Mouse (Mus musculus): ENCODE measurements around the gene Zbtb40.

The Zbtb40 gene

DNA sequence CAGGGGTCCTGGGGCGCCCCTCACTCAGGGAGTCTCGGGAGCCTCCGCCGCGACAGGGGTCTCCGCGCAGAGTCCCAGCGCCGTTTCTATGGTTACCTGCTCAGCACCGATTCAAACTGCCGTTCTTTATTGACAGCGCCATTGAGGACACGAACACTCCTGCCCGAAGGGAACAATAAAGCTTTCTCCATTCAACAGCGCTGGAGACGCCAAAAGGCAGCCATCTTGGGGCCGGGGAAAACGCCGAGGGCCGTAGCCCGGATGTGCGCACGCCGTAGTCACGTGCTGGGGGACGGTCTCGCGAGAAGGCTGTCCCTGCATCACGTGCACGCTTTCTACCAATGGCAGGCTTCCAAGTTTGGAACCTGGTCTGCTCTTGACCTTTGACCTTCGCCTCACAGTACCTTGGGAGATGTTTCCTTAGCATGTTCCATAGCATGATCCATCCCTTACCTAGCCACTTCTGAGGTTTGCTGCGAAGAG, at the start of gene Zbtb40:
TSS of gene Zbtb40 (minus strand) at position 252 of the 483 bp plus-strand sequence.
- peak; percentile 92 for DNase-seq

DNA sequence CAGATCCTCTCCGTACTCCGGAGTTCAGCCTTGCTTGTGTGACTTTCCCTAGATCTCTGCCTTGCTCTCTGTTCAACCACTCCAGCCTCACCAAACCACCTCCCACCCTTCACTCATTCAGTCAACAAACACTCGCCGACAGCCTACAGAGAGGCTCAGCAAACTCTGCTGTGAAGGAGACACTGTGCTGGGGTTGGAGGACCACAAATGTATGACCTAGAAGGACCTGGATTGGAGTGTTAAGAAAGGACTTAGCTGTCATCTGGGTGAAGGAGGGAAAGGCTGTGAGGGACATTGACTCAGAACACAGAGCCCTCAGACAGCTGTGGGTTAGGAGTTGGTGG, 49.4 kb upstream of the Zbtb40 start:
- DNase-seq = no peak

DNA sequence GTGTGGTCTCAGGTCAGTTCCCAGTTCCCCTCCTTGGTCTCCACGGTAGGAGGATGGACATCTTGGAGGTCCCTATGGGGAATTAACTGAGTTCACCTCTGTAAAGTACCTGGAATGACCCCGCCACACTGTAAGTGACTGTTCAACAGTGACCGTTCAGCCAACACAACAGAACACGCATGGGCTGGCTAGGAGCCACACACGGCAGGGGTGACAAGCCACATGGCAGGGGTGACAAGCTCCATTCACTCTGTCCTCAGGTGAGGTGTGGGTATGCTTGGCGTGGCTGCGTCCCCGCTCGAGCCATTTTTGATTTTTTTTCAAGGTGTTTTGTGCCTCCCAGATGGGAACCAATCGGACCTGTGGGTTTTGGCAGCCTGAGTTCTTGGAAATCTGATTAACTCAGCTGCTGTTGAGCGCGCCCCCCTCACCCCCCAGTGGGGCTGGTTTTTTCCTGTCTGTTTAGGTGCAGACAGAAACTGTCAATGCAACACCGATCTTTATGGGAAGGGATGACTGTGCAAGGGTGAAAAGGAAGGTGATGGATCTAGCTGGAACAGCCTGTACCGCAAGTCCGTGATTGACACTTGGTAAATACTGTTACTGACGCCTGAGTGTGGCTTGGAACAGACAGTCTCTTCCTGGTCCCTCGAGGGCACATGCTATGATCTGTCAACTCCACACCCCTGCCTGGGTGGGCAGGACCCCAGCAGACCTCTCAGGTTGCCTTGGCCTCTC, 48.8 kb upstream of the Zbtb40 start:
- DNase-seq = no peak

DNA sequence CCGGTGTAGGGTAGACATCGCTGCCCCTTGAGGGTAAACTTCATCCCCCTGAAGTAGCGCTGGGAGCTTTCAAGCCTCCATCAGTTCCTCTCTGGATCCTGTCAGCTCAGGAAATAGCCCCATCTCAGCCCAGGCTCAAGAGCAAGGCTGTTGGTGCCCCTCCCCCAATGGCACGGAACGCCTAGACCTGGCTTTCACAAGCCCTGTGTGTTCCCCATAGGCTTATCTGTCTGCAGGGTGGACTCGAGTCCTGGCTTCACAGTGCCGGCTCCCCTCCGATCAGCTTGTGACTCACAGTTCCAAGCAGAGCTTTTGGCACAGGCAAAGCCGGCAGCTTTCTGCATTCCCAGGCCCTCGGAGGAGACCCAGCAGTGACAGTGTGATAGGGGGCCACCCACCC, 47.8 kb upstream of the Zbtb40 start:
- no peak for DNase-seq

DNA sequence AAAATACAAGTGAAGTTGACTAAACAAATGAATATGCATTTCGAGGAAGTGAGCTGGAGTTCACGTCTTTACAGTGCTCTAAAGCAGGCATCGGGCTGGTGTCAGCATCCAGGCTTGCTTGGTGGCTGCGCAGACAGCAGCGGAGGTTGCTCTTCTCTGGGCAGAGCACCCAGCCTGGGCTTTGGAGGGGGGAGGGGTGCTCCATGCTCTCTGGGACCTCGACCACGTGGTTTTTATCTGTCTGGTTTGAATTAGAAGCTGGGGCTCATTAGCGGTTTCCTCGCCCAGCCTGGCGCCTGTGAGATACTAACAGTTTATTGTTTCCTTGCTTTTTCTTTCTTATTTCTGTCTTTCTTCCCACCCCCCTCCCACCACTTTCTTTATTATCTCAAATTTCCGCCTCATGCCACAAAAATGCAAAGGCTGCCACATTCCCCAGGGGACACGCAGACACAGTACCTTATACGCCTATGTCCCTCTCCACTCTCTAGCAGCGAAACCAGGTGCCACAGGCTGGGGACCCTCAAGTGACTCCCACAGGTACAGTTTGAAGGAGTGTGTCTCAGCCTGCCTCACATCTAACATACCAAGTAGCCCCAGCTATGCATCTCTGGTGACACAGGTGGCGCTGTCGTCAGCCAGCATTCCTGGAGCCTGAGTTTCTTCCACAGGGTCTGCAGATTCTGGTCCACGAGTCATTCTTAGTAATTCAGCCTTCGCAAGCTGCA, 36.6 kb upstream of the Zbtb40 start:
- DNase-seq = no peak

DNA sequence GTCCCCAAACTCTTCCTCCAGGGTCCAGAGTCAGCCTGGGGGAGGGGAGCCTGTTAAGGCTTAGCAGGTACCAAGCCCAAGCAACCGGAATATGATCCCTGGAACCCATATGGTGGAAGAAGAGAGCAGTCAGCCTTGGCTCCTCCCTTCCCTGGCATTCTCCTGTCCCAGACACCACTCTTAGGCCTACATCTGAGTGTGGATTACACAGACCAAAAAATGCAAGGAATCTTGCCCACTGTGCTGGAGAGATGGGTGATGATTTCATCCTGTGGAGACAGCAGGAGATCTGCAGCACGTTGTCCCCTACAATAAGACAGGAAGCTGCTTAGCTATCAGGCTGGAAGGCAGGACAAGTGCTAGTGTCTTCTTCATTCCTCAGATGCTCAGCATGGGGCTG, 34.3 kb upstream of the Zbtb40 start:
- DNase-seq = no peak

DNA sequence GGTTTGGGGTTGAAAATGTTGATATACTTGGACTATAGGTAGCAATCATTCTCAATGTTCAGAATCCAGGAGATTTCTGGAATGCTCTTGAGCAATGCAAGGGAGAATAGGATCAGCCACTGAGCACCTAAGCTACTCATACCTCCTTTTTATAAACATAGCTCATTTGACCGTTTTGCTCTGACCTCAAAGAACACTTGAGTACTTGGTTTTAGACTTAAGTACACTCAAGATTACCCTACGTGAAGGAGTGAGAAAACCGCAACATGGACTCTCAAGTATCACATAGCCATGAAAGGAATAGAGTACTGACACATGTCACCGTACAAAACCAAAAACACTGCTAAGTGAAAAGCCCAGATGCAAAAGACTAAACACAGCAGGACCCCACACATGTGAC, 32.8 kb upstream of the Zbtb40 start:
- DNase-seq = no peak

DNA sequence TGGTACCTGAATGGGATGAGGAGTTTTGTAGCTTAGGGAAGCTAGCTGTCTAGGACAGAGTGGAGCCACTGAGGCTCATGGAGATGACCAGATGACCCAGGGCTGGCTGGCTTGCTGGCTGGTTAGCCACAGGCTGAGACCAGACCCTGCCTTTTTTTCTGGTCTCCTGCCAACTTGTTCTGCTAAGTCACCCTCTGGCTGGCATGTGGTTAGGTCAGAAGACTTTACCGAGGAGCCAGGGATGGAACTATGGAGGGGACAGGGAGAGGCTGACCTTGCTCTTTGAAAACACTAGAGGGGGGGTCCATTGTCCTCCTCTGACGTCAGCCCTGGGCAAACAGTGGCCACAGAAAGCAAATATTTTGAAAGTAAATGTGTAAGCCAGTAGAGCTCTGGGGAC, 28.6 kb upstream of the Zbtb40 start:
- no peak for DNase-seq

DNA sequence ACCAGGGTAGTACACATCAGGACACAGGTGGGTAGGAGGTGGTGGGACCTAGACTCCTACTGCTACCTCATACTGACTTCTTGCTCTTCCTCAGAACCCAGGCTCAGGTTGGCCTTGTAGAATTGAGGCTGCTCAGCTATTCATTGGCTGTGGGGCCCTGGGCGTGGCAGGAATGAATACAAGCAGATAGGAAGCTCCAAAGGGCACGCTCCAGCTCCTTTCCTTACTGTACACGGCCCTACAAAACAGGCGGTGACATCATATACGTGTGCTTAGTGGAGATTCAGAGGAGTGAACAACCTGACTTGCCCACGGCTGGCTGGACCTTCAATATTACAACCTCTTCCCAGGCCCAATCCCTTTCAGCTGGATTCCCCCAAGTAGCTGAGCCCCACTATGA, 22.6 kb upstream of the Zbtb40 start:
- no peak for DNase-seq

DNA sequence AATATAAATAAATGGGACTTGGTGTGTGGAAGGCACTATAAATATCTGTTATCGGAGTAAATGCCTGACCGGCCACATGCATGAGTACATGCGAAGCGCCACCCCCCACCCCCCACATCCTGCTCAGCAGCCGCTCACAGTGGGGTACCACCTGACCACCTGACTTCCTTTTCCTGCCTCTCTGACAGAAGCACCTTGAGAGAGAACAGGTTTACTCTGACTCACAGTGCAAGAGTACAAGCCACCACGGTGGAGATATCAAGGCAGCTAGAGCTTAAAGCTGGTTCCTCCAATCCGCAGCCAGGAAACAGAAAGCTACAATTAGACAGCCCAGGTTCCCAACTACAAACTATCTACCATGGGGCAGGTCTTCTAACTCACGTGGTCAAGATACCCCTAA, 19.9 kb upstream of the Zbtb40 start:
- DNase-seq = peak; percentile 23

DNA sequence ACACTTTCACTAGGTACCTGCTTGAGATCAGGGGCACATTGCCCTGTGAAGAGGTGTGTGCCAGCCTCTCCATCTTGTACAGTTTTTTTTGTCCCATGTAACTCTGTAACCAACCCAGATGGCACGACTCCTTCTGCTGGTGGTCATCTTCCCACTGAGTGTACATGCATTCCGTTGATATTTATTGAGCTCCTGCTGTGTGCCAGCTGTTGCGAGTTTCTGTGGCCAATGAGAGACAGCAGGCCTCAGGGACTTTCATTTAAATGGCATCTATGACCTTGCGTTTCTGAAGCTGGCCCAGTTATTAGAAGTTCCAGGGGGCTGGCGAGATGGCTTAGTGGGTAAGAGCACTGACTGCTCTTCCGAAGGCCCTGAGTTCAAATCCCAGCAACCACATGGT, 17.2 kb upstream of the Zbtb40 start:
- no peak for DNase-seq

DNA sequence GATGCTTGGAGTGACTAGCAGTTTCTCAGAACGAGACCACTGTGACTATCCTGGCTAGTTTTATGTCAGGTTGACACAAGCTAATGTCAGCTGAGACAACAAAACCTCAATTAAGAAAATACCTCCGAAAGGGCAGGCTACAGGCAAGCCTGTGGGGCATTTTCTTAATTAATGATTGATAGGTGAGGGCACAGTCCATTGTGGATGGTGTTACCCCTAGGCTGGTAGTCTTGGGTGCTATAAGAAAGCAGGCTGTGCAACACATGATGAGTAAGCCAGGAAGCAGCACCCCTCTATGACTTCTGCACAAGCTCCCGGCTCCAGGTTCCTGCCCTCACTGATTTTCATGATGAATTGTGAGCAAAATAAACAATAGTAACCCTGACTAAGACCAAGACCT, 6.3 kb upstream of the Zbtb40 start:
- DNase-seq = no peak

DNA sequence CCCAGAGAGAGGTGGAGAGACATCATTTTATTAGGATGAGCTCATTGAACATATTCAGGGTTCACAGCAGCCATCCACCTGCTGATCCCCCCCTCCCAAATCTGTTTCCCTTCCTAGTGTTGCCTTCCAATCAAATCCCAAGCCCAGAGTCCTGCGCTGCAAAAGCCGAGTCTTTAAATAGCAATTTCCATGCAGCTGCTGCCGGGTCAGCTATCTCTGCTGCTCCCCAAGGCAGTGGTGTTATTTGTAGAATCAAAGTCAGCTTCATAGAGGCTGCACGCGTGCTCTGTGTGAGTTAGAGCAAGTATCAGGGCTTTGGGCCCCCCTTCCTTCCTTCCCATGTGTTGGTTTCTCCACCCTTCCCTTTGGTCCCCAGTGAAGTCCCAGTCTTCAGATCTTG, 5.2 kb upstream of the Zbtb40 start:
- DNase-seq = no peak

DNA sequence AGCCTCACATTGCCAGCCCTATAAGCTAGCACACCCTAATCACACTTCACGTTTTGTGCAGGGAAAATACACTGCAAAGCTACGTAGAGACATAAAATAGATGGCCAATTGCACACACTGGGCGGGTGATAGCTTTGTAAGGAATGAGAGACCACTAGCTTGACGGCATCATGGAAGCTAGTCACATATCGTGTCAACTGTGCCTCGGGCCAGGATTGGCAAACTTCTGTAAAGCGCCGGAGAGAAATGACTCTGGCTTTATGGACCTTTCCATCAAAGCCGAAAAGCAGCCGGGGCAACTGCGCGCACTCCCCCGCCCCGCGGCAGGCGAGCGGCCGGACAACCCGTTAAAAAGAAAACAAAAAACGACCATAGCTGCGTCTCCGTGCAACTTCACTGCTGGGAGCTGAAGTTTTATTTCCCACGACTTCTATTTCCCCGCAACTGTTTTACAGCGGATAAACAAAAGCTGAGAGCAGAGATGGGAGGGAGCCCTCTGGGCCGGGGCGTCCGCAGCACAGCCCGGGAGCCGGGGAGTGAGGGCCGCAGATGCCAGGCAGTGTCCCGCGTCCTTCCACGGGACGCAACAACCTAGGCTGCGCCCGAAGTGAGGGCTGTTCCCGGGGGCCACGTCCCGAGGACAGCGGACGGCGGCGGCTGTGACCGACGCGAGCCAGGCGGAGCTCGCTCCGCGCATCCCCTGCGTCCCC, 606 bp downstream of the Zbtb40 start:
- DNase-seq = no peak

DNA sequence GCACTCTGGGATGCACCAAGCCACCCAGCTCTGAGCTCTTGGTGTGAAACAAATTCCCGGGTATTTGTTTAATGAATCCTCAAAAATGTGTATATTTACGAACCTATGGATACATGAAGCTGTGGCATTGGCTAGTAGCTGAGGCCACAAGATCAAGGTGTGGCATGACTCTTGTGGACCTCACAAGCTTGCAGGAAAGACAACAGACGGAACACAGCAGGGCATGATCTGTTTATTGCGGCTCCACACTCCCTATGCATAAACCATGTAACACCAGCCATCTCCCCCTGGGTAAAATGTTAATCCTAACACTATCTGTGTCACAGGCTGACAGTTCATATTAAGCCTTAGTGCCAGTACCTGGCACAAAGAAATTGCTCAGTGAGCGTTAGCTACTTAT, 2.5 kb downstream of the Zbtb40 start:
- no peak for DNase-seq

DNA sequence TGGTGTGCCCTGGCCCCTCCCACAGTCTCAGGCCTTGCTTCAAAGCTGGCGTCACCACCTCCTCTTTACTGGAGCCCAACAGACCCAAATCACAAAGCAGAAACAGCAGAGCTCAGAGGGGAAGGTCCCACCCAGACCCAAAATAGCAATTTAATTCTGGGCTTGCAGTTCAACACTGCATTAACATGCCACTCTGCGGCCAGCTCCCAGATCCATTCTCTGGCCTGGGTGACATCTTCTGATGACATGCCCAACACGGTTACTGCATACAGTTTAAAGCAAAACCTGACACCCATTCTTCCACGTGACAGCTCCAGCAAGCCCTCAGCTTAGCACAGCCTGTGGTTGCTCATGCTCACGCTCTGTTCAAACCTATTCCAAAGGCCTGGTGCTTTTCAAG, 4.1 kb downstream of the Zbtb40 start:
- DNase-seq = no peak

DNA sequence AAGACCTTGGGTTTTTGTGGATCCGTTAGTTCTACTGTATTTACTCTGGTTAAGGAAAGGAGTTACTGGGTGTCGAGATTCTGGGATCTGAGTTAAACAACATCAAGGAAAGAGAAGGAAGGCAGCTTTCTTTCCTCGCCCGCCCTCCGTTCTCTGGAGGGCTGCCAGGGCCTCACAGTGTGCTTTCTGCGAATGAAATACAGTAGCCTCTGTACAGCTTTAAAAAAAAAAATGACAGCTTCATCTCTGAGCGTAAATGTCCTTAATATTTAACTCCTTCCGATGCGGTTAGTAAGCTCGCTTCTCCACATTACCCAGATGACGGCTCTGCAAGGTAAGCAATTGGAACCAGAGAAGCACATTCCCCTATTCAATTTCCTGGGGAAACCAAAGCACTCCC, 4.8 kb downstream of the Zbtb40 start:
- no peak for DNase-seq

DNA sequence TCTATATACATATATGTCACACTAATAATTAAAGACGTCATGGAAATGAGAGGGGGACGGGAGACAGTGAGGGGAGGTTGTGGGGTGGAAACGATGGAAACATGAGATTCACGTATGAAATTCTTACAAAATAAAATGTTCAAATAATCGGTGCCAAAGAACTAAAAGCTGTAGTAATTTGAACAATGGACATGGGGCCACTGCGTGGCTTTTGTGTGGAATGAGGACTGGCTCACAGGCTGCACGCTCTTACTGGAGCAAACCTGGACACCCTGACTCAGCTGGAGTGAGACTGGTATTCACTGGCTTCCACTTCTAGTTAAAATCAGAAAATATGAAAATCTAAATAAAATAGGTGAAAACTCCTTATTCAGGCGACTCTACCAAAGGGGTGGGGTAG, 6.6 kb downstream of the Zbtb40 start:
- no peak for DNase-seq

DNA sequence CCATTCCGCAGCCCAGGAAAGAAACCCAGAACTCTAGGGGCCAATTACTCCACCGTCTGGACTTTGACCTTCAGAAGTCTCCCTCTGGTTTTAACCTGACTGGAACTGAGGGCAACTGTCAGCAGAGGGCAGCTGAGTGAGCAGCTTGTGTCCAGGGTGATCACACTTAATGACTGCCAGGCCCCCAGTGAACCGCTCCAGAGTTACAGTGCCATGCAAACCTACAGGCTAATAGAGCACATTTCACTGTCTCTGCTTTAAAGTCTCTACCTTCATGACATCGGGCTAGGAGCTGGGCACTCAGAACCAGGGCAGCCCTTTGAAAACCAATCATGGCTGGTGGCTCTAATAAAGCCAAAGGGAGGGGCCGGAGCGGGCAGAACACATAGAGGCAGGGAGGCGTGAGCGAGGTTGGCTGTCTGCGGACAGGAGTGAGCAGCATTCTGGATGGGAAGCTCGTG, 7.4 kb downstream of the Zbtb40 start:
- no peak for DNase-seq

DNA sequence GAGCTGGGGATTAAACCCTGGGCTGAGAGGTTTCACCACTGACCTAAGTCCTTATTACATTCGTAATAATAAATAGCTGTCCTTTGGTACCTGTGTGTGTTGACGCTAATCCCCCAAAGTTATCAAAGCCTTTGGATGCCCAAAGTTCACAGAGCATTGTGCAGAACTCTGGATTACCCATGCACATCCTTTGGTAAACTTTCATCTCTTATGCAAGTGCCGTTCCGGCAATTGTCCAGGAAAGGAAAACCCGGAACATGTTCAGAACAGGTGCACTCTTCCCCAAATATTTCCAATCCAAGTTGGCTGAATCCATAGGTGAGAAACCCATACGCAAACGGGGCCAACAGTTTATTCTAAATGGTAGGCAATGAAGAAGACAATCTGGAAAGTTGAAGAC, 9.2 kb downstream of the Zbtb40 start:
- no peak for DNase-seq

DNA sequence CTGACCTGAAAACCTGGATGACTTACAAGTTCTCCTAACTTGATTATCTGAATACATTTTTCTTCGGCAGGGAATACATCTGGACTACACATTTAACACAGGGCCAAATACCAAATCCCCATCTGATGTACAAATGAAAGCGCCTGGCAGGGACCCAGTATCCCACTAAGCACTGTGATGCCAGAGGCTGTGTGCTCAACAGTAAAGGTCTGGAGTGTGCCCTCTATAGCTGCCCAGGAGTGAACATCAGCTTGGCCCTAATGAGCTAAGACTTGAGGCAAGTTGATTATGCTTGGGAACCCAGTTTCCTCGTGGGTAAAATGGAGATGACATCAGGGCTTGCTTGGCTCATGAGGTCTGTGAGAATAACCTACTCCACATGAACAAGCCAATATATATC, 10.1 kb downstream of the Zbtb40 start:
- no peak for DNase-seq

DNA sequence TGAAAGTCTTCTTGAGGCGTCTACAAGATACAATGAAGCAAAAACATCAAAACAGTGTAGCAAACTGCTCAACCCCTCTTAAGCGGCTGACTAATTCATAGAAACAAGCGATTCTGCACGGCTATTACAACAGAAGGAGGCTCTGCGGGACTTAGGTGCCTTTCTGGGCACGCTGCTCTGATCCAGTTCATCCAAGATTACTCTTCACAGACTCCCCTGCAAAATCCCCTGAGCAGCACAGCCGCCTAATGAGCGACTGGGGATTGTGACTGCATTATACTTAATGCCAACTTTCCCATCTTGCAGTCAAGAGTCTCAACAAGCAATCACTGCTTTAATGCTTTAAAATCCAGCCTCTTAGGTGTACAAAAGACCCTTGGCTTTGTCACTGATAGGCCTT, 10.5 kb downstream of the Zbtb40 start:
- DNase-seq = no peak

DNA sequence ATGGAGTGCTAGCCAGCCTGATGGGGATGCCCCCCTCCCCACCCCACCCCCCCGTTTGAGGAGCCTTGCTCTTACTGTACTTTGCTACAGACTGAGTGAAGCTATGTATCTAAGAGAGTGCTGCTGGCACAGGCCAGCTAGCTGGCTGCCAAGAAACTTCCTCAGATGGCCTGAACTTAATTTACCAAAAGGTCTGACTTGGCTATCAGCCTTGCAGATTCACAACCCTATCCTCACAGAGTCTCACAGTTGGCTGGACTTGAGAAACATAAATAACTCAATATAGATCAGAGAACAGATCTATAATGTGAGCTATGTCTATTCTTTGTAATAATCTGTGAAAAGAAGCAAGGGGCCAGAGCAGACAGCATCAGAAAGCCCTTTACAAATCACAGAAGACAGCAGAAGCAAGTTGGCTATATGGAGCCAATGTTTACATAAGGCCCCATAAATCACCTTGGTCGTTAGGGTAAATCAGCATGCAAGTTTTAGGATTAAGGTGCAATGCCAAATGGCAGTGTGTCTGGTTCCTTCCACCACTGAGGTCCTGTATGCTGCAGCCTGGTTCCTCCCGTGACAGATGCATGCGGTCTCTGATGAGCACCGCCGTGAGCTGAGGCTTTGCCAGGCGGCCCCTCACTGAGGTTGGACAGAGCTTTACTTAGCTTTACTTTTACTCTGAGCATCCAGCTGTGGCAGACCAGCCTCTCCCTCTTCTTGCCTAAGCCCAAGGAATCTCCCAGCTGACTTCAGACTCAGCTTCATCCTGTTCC, 15.3 kb downstream of the Zbtb40 start:
- DNase-seq = no peak

Data from thymus, postnatal 4 days (tissue).